Comparison of ENCODE assay signal across 8 mouse cellular contexts in the genomic region with DNA sequence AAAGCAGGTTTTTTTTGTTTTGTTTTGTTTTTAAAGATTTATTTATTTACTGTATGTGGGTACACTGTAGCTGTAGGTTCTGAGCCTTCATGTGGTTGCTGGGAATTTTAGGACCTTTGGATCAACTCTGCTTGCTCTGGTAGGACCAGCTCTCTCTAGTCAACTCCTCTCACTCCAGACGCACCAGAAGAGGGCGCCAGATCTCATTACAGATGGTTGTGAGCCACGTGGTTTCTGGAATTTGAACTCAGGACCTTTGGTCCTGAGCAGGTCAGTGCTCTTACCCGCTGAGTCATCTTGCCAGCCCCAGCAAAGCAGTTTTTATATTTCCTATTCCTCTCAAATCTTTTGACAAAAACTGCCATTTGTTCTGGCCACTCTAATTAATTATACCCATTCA. TPM values are rescaled to one million over a fixed set of nuclear protein-coding genes. Genes with fewer than 3 reads are reported as not detected.
A peak's percentile ranks its signal among the peaks of the same experiment; 100 is the strongest.
DNase-seq lines count a peak whose midpoint lies in the region; ATAC-seq and TF ChIP-seq lines count a peak whose summit lies in the region.

No protein-coding gene starts in this region.

- H3K27me3 ChIP-seq in midbrain, embryonic 10.5 days (ENCODE audit: low read depth, poor library complexity, severe bottlenecking) = no peaks in the 10 kb centered on the region
- H3K27me3 ChIP-seq in midbrain, embryonic 16.5 days (ENCODE audit: control insufficient read depth, insufficient read depth, low read depth, low read length) = no peaks in the 10 kb centered on the region
- H3K27me3 ChIP-seq in small intestine, adult 2 months (ENCODE audit: control insufficient read depth, insufficient read depth, low read length) = no peaks in the 10 kb centered on the region

- peak; percentile 70; the same call in 1 of the 2 replicates for TF ChIP-seq CTCF in small intestine, adult 2 months (IDR thresholded peaks at IDR 0.05; ENCODE audit: extremely low read depth, insufficient read length, insufficient replicate concordance, low read depth, low read length)

- H3K9me3 ChIP-seq in midbrain, embryonic 10.5 days (replicated peaks) = no peaks in the 10 kb centered on the region
- H3K9me3 ChIP-seq in midbrain, embryonic 16.5 days (replicated peaks; ENCODE audit: control insufficient read depth, low read length, poor library complexity, severe bottlenecking) = no peaks in the 10 kb centered on the region

- no peak overlapping the region for H3K27ac ChIP-seq in midbrain, embryonic 10.5 days (replicated peaks)
- no peak overlapping the region for H3K27ac ChIP-seq in midbrain, embryonic 16.5 days (ENCODE audit: low read length)
- peak overlapping the region; percentile 79 for H3K27ac ChIP-seq in small intestine, adult 2 months (ENCODE audit: insufficient read depth, low read depth, low read length)

- H3K36me3 ChIP-seq in midbrain, embryonic 10.5 days = peaks cover 7% of the 10 kb centered on the region
- peaks cover 3% of the 10 kb centered on the region; the same call in 1 of the 2 replicates for H3K36me3 ChIP-seq in midbrain, embryonic 16.5 days (ENCODE audit: control insufficient read depth, insufficient read depth, low read length)
- H3K36me3 ChIP-seq in small intestine, adult 2 months (ENCODE audit: control insufficient read depth, insufficient read depth, low read length) = peaks cover 8% of the 10 kb centered on the region

- WGBS in midbrain, embryonic 10.5 days = 56% methylated on average over 4 of the region's 4 CpGs
- WGBS in midbrain, embryonic 16.5 days = 59% methylated on average over 4 of the region's 4 CpGs
- 27% methylated on average over 4 of the region's 4 CpGs for WGBS in large intestine, adult 2 months
- 24% methylated on average over 4 of the region's 4 CpGs for WGBS in small intestine, adult 2 months

- H3K4me2 ChIP-seq in midbrain, embryonic 16.5 days (ENCODE audit: low read length) = no peak overlapping the region

- no peak for TF ChIP-seq POLR2A in small intestine, adult 2 months (IDR thresholded peaks at IDR 0.05; ENCODE audit: low read depth, low read length)

- no peak for ATAC-seq in CD4-positive, CD25-positive, alpha-beta regulatory T cell, adult 4 months
- no peak for ATAC-seq in midbrain, embryonic 16.5 days

- H3K4me3 ChIP-seq in midbrain, embryonic 10.5 days = 0 out of 2 replicates have a peak overlapping the region, but pooled peaks have one; percentile 97
- no peak overlapping the region for H3K4me3 ChIP-seq in midbrain, embryonic 16.5 days (ENCODE audit: low read depth, low read length)
- no peak overlapping the region for H3K4me3 ChIP-seq in small intestine, adult 2 months (ENCODE audit: low read depth, low read length)

- H3K9ac ChIP-seq in midbrain, embryonic 16.5 days (ENCODE audit: low read depth, low read length) = no peak overlapping the region

- peaks cover 18% of the 10 kb centered on the region for H3K4me1 ChIP-seq in midbrain, embryonic 10.5 days
- peaks cover 20% of the 10 kb centered on the region for H3K4me1 ChIP-seq in midbrain, embryonic 16.5 days (ENCODE audit: control insufficient read depth, insufficient read depth, low read length)
- 0 out of 2 replicates have a peak, but pooled peaks cover 1% of the 10 kb centered on the region for H3K4me1 ChIP-seq in small intestine, adult 2 months (ENCODE audit: control insufficient read depth, insufficient read depth, insufficient read length, low read length)

- peak; percentile 63 for DNase-seq in CD4-positive, CD25-positive, alpha-beta regulatory T cell, adult 2 months (ENCODE audit: low read depth, low spot score)
- peak; percentile 20 for DNase-seq in midbrain, embryonic 10.5 days (ENCODE audit: low spot score)
- peak; percentile 48 to 49 for DNase-seq in cerebellum, postnatal 10 days
- DNase-seq in large intestine, adult 2 months (ENCODE audit: low read depth, low spot score) = peak; percentile 47
- DNase-seq in left cerebral cortex, adult 8-10 months (ENCODE audit: low spot score in 2 of 2) = no peak

RNA-seq across cellular contexts. Expression of a gene that starts 1.5 kb away (rescaled TPM):
- 10 to 100 TPM; 16.5 to 21.8 TPM for polyA plus RNA-seq in CD4-positive, CD25-positive, alpha-beta regulatory T cell, adult 4 months (2017; shearing (Covaris generic))
- 17.8 and 20.7 TPM in 2 replicates for polyA plus RNA-seq in midbrain, embryonic 10.5 days (2016; fragmentation: Nextera tagmentation; extraction: Ambion mirVana)
- 14.6 and 17.4 TPM in 2 replicates for polyA plus RNA-seq in midbrain, embryonic 16.5 days (2015; fragmentation: Nextera tagmentation; extraction: Ambion mirVana)
- polyA plus RNA-seq in large intestine, adult 2 months (2012; rRNA removed) = 13.5 and 18.7 TPM in 2 replicates
- polyA plus RNA-seq in small intestine, adult 2 months (2012; rRNA removed) = 10.2 and 18.7 TPM in 2 replicates
- 10 to 100 TPM; 30.7 to 33.6 (median 31.9) TPM for total RNA-seq in left cerebral cortex, adult 8-10 months (2022)

RNA-seq across cellular contexts. Expression of a gene that starts 1.6 kb away (rescaled TPM):
- 1 to 10 TPM; 7.8 to 8.9 TPM for polyA plus RNA-seq in CD4-positive, CD25-positive, alpha-beta regulatory T cell, adult 4 months (2017; shearing (Covaris generic))
- 14.4 and 19.5 TPM in 2 replicates for polyA plus RNA-seq in midbrain, embryonic 10.5 days (2016; fragmentation: Nextera tagmentation; extraction: Ambion mirVana)
- polyA plus RNA-seq in midbrain, embryonic 16.5 days (2015; fragmentation: Nextera tagmentation; extraction: Ambion mirVana) = 40.9 and 44.2 TPM in 2 replicates
- 8.6 and 15.9 TPM in 2 replicates for polyA plus RNA-seq in large intestine, adult 2 months (2012; rRNA removed)
- 3.3 and 6.4 TPM in 2 replicates for polyA plus RNA-seq in small intestine, adult 2 months (2012; rRNA removed)
- 10 to 100 TPM; 78.8 to 86.2 (median 81.8) TPM for total RNA-seq in left cerebral cortex, adult 8-10 months (2022)

RNA-seq across cellular contexts. Expression of a gene that starts 26.3 kb away (rescaled TPM):
- 10 to 100 TPM; 38.5 to 53.0 TPM for polyA plus RNA-seq in CD4-positive, CD25-positive, alpha-beta regulatory T cell, adult 4 months (2017; shearing (Covaris generic))
- 46.3 and 49.7 TPM in 2 replicates for polyA plus RNA-seq in midbrain, embryonic 10.5 days (2016; fragmentation: Nextera tagmentation; extraction: Ambion mirVana)
- polyA plus RNA-seq in midbrain, embryonic 16.5 days (2015; fragmentation: Nextera tagmentation; extraction: Ambion mirVana) = 27.6 and 30.2 TPM in 2 replicates
- polyA plus RNA-seq in large intestine, adult 2 months (2012; rRNA removed) = 12.2 and 14.8 TPM in 2 replicates
- 1.7 and 1.9 TPM in 2 replicates for polyA plus RNA-seq in small intestine, adult 2 months (2012; rRNA removed)
- total RNA-seq in left cerebral cortex, adult 8-10 months (2022) = 10 to 100 TPM; 29.8 to 38.1 (median 30.8) TPM

RNA-seq across cellular contexts. Expression of a gene that starts 27.3 kb away (rescaled TPM):
- polyA plus RNA-seq in CD4-positive, CD25-positive, alpha-beta regulatory T cell, adult 4 months (2017; shearing (Covaris generic)) = 1 to 10 TPM; 2.8 to 3.3 TPM
- polyA plus RNA-seq in midbrain, embryonic 10.5 days (2016; fragmentation: Nextera tagmentation; extraction: Ambion mirVana) = 7.6 and 9.5 TPM in 2 replicates
- 30.3 and 31.8 TPM in 2 replicates for polyA plus RNA-seq in midbrain, embryonic 16.5 days (2015; fragmentation: Nextera tagmentation; extraction: Ambion mirVana)
- polyA plus RNA-seq in large intestine, adult 2 months (2012; rRNA removed) = 8.3 and 10.6 TPM in 2 replicates
- polyA plus RNA-seq in small intestine, adult 2 months (2012; rRNA removed) = 6.8 and 9.7 TPM in 2 replicates
- 10 to 100 TPM; 80.5 to 93.7 (median 88.2) TPM for total RNA-seq in left cerebral cortex, adult 8-10 months (2022)

Comparison
In these comparisons a context has a peak if more than half of its experiments do, and no peak if none do; other contexts are left out.
1. DNase-seq: peak in CD4-positive, CD25-positive, alpha-beta regulatory T cell, adult 2 months (single experiment), midbrain, embryonic 10.5 days (single experiment), cerebellum, postnatal 10 days (2 of 2) and large intestine, adult 2 months (single experiment); none in left cerebral cortex, adult 8-10 months (0 of 2).